Mouse (Mus musculus): ENCODE results near the gene Ddx55.

Ddx55 gene

GRCm38 (mm10) chr5:124552558-124553307 lies at the start of gene Ddx55:
Gene Ddx55 (plus strand): TSS chr5:124552864.
- ATAC-seq (ENCODE audit: insufficient number of reproducible peaks, low FRiP score, low TSS enrichment), result peak; percentile 82; the same call in 1 of the 2 replicates

GRCm38 (mm10) chr5:124503742-124504141 lies 48.9 kb upstream of the Ddx55 start:
- ATAC-seq (ENCODE audit: insufficient number of reproducible peaks, low FRiP score, low TSS enrichment), result no peak

- no peak for ATAC-seq (ENCODE audit: insufficient number of reproducible peaks, low FRiP score, low TSS enrichment)
These were observed 47.4 kb upstream of the Ddx55 start for GRCm38 (mm10) chr5:124505235-124505634.

- ATAC-seq (ENCODE audit: insufficient number of reproducible peaks, low FRiP score, low TSS enrichment), result no peak
These were observed 45.8 kb upstream of the Ddx55 start for GRCm38 (mm10) chr5:124506731-124507359.

- ATAC-seq (ENCODE audit: insufficient number of reproducible peaks, low FRiP score, low TSS enrichment), result no peak
These were observed 43.5 kb upstream of the Ddx55 start for GRCm38 (mm10) chr5:124509200-124509599.

GRCm38 (mm10) chr5:124509742-124510237 lies 42.9 kb upstream of the Ddx55 start:
- no peak for ATAC-seq (ENCODE audit: insufficient number of reproducible peaks, low FRiP score, low TSS enrichment)

- ATAC-seq (ENCODE audit: insufficient number of reproducible peaks, low FRiP score, low TSS enrichment), result no peak
These were observed 42.1 kb upstream of the Ddx55 start for GRCm38 (mm10) chr5:124510536-124511050.

- no peak for ATAC-seq (ENCODE audit: insufficient number of reproducible peaks, low FRiP score, low TSS enrichment)
These were observed 36.9 kb upstream of the Ddx55 start for GRCm38 (mm10) chr5:124515789-124516188.

GRCm38 (mm10) chr5:124518648-124519047 lies 34.0 kb upstream of the Ddx55 start:
- ATAC-seq (ENCODE audit: insufficient number of reproducible peaks, low FRiP score, low TSS enrichment), result no peak

GRCm38 (mm10) chr5:124521588-124521987 lies 31.1 kb upstream of the Ddx55 start:
- no peak for ATAC-seq (ENCODE audit: insufficient number of reproducible peaks, low FRiP score, low TSS enrichment)

- no peak for ATAC-seq (ENCODE audit: insufficient number of reproducible peaks, low FRiP score, low TSS enrichment)
These were observed 29.6 kb upstream of the Ddx55 start for GRCm38 (mm10) chr5:124523032-124523431.

- ATAC-seq (ENCODE audit: insufficient number of reproducible peaks, low FRiP score, low TSS enrichment), result no peak
These were observed 27.7 kb upstream of the Ddx55 start for GRCm38 (mm10) chr5:124524943-124525342.

- ATAC-seq (ENCODE audit: insufficient number of reproducible peaks, low FRiP score, low TSS enrichment), result no peak
These were observed 24.3 kb upstream of the Ddx55 start for GRCm38 (mm10) chr5:124528351-124528750.

- no peak for ATAC-seq (ENCODE audit: insufficient number of reproducible peaks, low FRiP score, low TSS enrichment)
These were observed 23.9 kb upstream of the Ddx55 start for GRCm38 (mm10) chr5:124528791-124529190.

- ATAC-seq (ENCODE audit: insufficient number of reproducible peaks, low FRiP score, low TSS enrichment), result no peak
These were observed 23.4 kb upstream of the Ddx55 start for GRCm38 (mm10) chr5:124529191-124529651.

- ATAC-seq (ENCODE audit: insufficient number of reproducible peaks, low FRiP score, low TSS enrichment), result no peak
These were observed 23.0 kb upstream of the Ddx55 start for GRCm38 (mm10) chr5:124529697-124530096.

- peak; percentile 56; the same call in 1 of the 2 replicates for ATAC-seq (ENCODE audit: insufficient number of reproducible peaks, low FRiP score, low TSS enrichment)
These were observed 21.7 kb upstream of the Ddx55 start, which contains the start of gene Rilpl1 for GRCm38 (mm10) chr5:124530655-124531582. Gene Rilpl1 (minus strand): TSS chr5:124531391.

GRCm38 (mm10) chr5:124531583-124531930 lies 21.1 kb upstream of the Ddx55 start:
- 0 out of 2 replicates have a peak, but pooled peaks have one; percentile 31 for ATAC-seq (ENCODE audit: insufficient number of reproducible peaks, low FRiP score, low TSS enrichment)

GRCm38 (mm10) chr5:124532451-124532850 lies 20.2 kb upstream of the Ddx55 start:
- ATAC-seq (ENCODE audit: insufficient number of reproducible peaks, low FRiP score, low TSS enrichment), result no peak

GRCm38 (mm10) chr5:124535016-124535415 lies 17.6 kb upstream of the Ddx55 start:
- ATAC-seq (ENCODE audit: insufficient number of reproducible peaks, low FRiP score, low TSS enrichment), result no peak
